Mouse (Mus musculus): ENCODE measurements around the gene Fam69a. TPM values are rescaled to one million over a fixed set of nuclear protein-coding genes. Genes with fewer than 3 reads are reported as not detected.
A peak's percentile ranks its signal among the peaks of the same experiment; 100 is the strongest.

The Fam69a gene
- total and polyA plus RNA-seq, 2 experiments from 2014 or later = 5.7 to 18.6 TPM

DNA sequence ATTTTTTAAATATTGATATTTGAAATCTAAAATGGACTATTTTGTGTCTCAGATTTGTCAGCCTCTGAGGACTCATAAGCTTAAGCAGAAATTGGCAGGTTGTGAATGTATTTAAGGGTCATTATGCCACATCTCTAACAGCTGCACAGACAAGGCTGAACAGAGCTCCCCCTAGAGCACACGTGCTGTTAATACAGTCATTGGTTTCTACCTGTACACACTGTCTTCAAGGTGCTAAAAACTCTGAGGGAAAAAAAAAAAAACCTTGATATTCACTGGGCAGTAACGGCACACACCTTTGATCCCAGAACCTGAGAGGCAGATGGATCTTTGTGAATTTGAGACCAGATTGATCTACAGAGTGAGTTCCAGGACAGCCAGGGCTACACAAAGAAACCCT is 127.9 kb downstream of the Fam69a start:
- Histone ChIP-seq H3K27me3 (ENCODE audit: control insufficient read depth, insufficient read depth, low read length) (no peaks in the 10 kb centered on the region), H3K27ac (ENCODE audit: low read depth) (no peak overlapping the region), H3K4me2 (ENCODE audit: low read depth, low read length) (no peak overlapping the region), H3K9me3 (replicated peaks; ENCODE audit: control insufficient read depth, low read length) (no peaks in the 10 kb centered on the region), H3K4me3 (ENCODE audit: low read depth, low read length) (no peak overlapping the region), H3K4me1 (ENCODE audit: control insufficient read depth, insufficient read depth) (peaks cover 16% of the 10 kb centered on the region), H3K9ac (replicated peaks; ENCODE audit: low read depth, low read length) (no peak overlapping the region), H3K36me3 (replicated peaks; ENCODE audit: control insufficient read depth, insufficient read depth, low read length) (no peaks in the 10 kb centered on the region)
- ATAC-seq (ENCODE audit: insufficient read depth, low read depth) = no peak
- TF ChIP-seq EP300 (IDR thresholded peaks at IDR 0.05; ENCODE audit: low read depth) = no peak
- peak; percentile 50 for TF ChIP-seq CTCF (IDR thresholded peaks at IDR 0.05; ENCODE audit: low read depth)
- 51% methylated on average over 2 of the region's 2 CpGs for WGBS
- no peak for DNase-seq (ENCODE audit: low spot score)

Other genes starting within 250 kb of the Fam69a start
- not detected in 2 replicates for gene Ube2d2b, start 157.0 kb downstream of the Fam69a start, total RNA-seq (2014; rRNA removed; ENCODE audit: low replicate concordance)
- gene Ube2d2b, start 157.0 kb downstream of the Fam69a start, polyA plus RNA-seq (2015; fragmentation: Nextera tagmentation; extraction: Ambion mirVana) = not detected in 2 replicates
- 55.9 and 66.6 TPM in 2 replicates for gene Evi5, start 112.0 kb downstream of the Fam69a start, total RNA-seq (2014; rRNA removed; ENCODE audit: low replicate concordance)
- 35.8 and 38.4 TPM in 2 replicates for gene Evi5, start 112.0 kb downstream of the Fam69a start, polyA plus RNA-seq (2015; fragmentation: Nextera tagmentation; extraction: Ambion mirVana)
- 201 and 233 TPM in 2 replicates for gene Rpl5, start 86.6 kb downstream of the Fam69a start, total RNA-seq (2014; rRNA removed; ENCODE audit: low replicate concordance)
- 22.1 and 26.8 TPM in 2 replicates for gene Rpl5, start 86.6 kb downstream of the Fam69a start, polyA plus RNA-seq (2015; fragmentation: Nextera tagmentation; extraction: Ambion mirVana)
- gene Mtf2, start 78.6 kb upstream of the Fam69a start, total RNA-seq (2014; rRNA removed; ENCODE audit: low replicate concordance) = 20.2 and 33.3 TPM in 2 replicates
- gene Mtf2, start 78.6 kb upstream of the Fam69a start, polyA plus RNA-seq (2015; fragmentation: Nextera tagmentation; extraction: Ambion mirVana) = 34.4 and 38.1 TPM in 2 replicates
- 30.1 and 40.4 TPM in 2 replicates for gene Tmed5, start 145.5 kb upstream of the Fam69a start, total RNA-seq (2014; rRNA removed; ENCODE audit: low replicate concordance)
- 23.2 and 25.8 TPM in 2 replicates for gene Tmed5, start 145.5 kb upstream of the Fam69a start, polyA plus RNA-seq (2015; fragmentation: Nextera tagmentation; extraction: Ambion mirVana)
- 1.5 and 10.9 TPM in 2 replicates for gene Ccdc18, start 145.8 kb upstream of the Fam69a start, total RNA-seq (2014; rRNA removed; ENCODE audit: low replicate concordance)
- 1.4 and 1.7 TPM in 2 replicates for gene Ccdc18, start 145.8 kb upstream of the Fam69a start, polyA plus RNA-seq (2015; fragmentation: Nextera tagmentation; extraction: Ambion mirVana)

Measured in heart, postnatal 0 days (tissue).